Mouse (Mus musculus) brain, adult 2 months (tissue): ENCODE results near the gene Cfap100.

Experiments
- DNase-seq: peaks from one replicate; pipeline ENCODE4 v3.0.0; 2011; ENCODE audit warnings: low read depth, low spot score

Cfap100 gene

GRCm38 (mm10) chr6:90461181-90461580 lies 32.6 kb upstream of the Cfap100 start:
- DNase-seq: no peak

GRCm38 (mm10) chr6:90457421-90457820 lies 28.8 kb upstream of the Cfap100 start:
- DNase-seq: no peak

GRCm38 (mm10) chr6:90453751-90454150 lies 25.2 kb upstream of the Cfap100 start:
- DNase-seq: no peak

- DNase-seq: no peak
These were observed 24.0 kb upstream of the Cfap100 start for GRCm38 (mm10) chr6:90452603-90453002.

GRCm38 (mm10) chr6:90451512-90451911 lies 22.9 kb upstream of the Cfap100 start:
- no peak for DNase-seq

- no peak for DNase-seq
These were observed 22.1 kb upstream of the Cfap100 start for GRCm38 (mm10) chr6:90450697-90451096.

GRCm38 (mm10) chr6:90450179-90450578 lies 21.6 kb upstream of the Cfap100 start:
- peak; percentile 92 for DNase-seq

- DNase-seq: no peak
These were observed 18.3 kb upstream of the Cfap100 start for GRCm38 (mm10) chr6:90446883-90447282.

GRCm38 (mm10) chr6:90437041-90437440 lies 8.4 kb upstream of the Cfap100 start:
- DNase-seq: no peak

GRCm38 (mm10) chr6:90436192-90436907 lies 7.8 kb upstream of the Cfap100 start:
- DNase-seq: no peak

GRCm38 (mm10) chr6:90435195-90435618 lies 6.6 kb upstream of the Cfap100 start:
- DNase-seq: peak; percentile 83

GRCm38 (mm10) chr6:90434687-90435086 lies 6.1 kb upstream of the Cfap100 start:
- DNase-seq: no peak

GRCm38 (mm10) chr6:90431487-90431886 lies 2.9 kb upstream of the Cfap100 start:
- peak; percentile 80 for DNase-seq

GRCm38 (mm10) chr6:90429911-90430310 lies 1.3 kb upstream of the Cfap100 start:
- peak; percentile 81 for DNase-seq

GRCm38 (mm10) chr6:90426003-90426402 lies 2.6 kb downstream of the Cfap100 start:
- DNase-seq: no peak

GRCm38 (mm10) chr6:90425361-90425760 lies 3.2 kb downstream of the Cfap100 start:
- no peak for DNase-seq

GRCm38 (mm10) chr6:90422565-90422964 lies 6.0 kb downstream of the Cfap100 start:
- peak; percentile 92 for DNase-seq

- no peak for DNase-seq
These were observed 16.7 kb downstream of the Cfap100 start for GRCm38 (mm10) chr6:90411926-90412325.

- DNase-seq: no peak
These were observed 17.6 kb downstream of the Cfap100 start for GRCm38 (mm10) chr6:90410972-90411371.

GRCm38 (mm10) chr6:90408632-90409031 lies 20.0 kb downstream of the Cfap100 start:
- DNase-seq: no peak

- no peak for DNase-seq
These were observed 31.3 kb downstream of the Cfap100 start for GRCm38 (mm10) chr6:90397291-90397690.

GRCm38 (mm10) chr6:90395751-90396150 lies 32.8 kb downstream of the Cfap100 start:
- DNase-seq: no peak

GRCm38 (mm10) chr6:90393948-90394347 lies 34.6 kb downstream of the Cfap100 start:
- no peak for DNase-seq

- no peak for DNase-seq
These were observed 38.0 kb downstream of the Cfap100 start for GRCm38 (mm10) chr6:90390629-90391028.
